Mouse (Mus musculus) limb, embryonic 15.5 days (tissue): Measurements from ENCODE around the gene Mtfr1l. TPM values are rescaled to one million over a fixed set of nuclear protein-coding genes. Genes with fewer than 3 reads are reported as not detected.
A peak's percentile ranks its signal among the peaks of the same experiment; 100 is the strongest.

ENCODE experiments used
- ATAC-seq: fragments of 200-750 bp; cut with Nextera tagmentation; 2 replicates; pipeline ENCODE4 v1.8.0; 2017; ENCODE audit warnings: low read depth, moderate TSS enrichment; ENCODE audit not compliant: insufficient number of reproducible peaks, low FRiP score, low TSS enrichment
- H3K27ac ChIP-seq: fragments of 300-500 bp; sonication (generic); 2 replicates; pipeline ENCODE4 v1.5.1; 2015; ENCODE audit warnings: moderate library complexity, mild to moderate bottlenecking, inconsistent platforms
- H3K27me3 ChIP-seq: fragments of 300-500 bp; sonication (generic); 2 replicates; pipeline ENCODE4 v1.6.1; 2015; ENCODE audit warnings: inconsistent platforms
- H3K36me3 ChIP-seq: fragments of 300-500 bp; sonication (generic); 2 replicates; pipeline ENCODE4 v1.6.1; 2015; ENCODE audit warnings: inconsistent platforms
- H3K4me1 ChIP-seq: fragments of 300-500 bp; sonication (generic); 2 replicates; pipeline ENCODE4 v1.6.1; 2015; ENCODE audit warnings: inconsistent platforms
- H3K4me2 ChIP-seq: fragments of 300-500 bp; sonication (generic); 2 replicates; pipeline ENCODE4 v1.6.1; 2015; ENCODE audit warnings: mild to moderate bottlenecking, inconsistent platforms
- H3K4me3 ChIP-seq: fragments of 300-500 bp; sonication (generic); 2 replicates; pipeline ENCODE4 v1.5.1; 2015; ENCODE audit warnings: mild to moderate bottlenecking, inconsistent platforms
- H3K9ac ChIP-seq: fragments of 300-500 bp; sonication (generic); 2 replicates; pipeline ENCODE4 v1.6.1; 2015; ENCODE audit warnings: inconsistent platforms
- H3K9me3 ChIP-seq: fragments of 300-500 bp; sonication (generic); 2 replicates; pipeline ENCODE4 v1.6.1; 2016; ENCODE audit warnings: inconsistent platforms
- WGBS: fragments of 180-500 bp; shearing (Covaris S2); methylation state at CpG from one replicate; pipeline ENCODE4 v1.1.7; 2015; 5-methylcytosine and 5-hydroxymethylcytosine counted together
- polyA plus RNA-seq: library from polyadenylated mRNA; unstranded; fragments of >200 nt; fragmentation: Nextera tagmentation; extraction: Ambion mirVana; gene quantifications from 2 replicates; pipeline ENCODE4 v1.2.1, GENCODE M21; 2015

The Mtfr1l gene
- polyA plus RNA-seq, 1 experiment from 2014 or later: 105 TPM

DNA sequence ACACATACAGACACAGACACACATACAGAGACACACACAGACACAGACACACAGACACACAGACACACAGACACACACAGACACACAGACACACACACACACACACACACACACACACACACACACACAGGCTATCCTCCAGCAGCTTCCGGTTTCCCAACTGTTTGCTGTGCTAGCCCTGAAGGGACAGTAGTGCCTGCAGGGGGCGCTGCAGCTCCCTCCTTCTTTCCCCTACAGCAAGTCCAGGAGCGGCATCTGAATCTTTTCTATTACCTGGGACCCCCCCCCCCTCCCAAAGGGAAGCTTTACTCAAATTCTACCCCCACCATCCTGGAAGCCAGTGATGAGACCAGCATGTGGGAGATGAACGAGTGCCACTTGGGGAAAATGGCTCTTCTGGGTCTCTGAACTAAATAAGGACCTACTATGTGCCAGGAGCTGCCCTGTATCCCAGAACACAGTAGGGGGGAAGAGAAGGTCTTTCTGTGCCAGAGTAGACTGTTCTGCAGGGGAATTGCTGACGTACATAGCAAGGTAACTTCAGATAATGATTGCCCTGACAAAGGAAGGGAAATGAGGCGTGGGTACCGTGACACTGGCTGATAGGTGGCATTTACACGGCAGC lies 20.9 kb upstream of the Mtfr1l start:
- no peak overlapping the region for H3K27ac ChIP-seq
- H3K27me3 ChIP-seq: no peaks in the 10 kb centered on the region
- H3K36me3 ChIP-seq: no peaks in the 10 kb centered on the region
- H3K4me1 ChIP-seq: peaks cover 23% of the 10 kb centered on the region
- ATAC-seq: no peak
- no peak overlapping the region for H3K4me3 ChIP-seq
- WGBS: 65% methylated on average over 8 of the region's 8 CpGs
- H3K9ac ChIP-seq: no peak overlapping the region
- no peaks in the 10 kb centered on the region for H3K9me3 ChIP-seq
- H3K4me2 ChIP-seq: no peak overlapping the region

DNA sequence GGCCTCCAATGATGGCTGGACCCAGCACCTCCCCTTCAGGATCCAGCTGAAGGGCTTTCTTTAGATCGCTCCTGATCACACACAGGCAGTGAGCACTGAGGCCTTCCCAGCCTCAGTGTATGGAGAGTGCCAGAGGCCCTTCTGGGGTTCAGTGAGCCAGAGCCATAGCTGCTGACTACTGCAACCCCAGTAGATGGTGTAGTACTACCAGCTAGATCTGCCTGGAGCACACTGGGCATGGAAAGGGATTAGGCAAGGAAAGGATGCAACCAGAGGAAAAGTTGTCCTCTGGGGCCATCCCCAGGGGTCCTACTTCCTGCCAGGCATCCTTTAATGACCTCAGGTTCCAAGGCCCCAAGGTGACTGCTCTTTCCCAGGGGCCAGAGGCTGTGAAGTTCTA lies 18.4 kb upstream of the Mtfr1l start:
- ATAC-seq: no peak
- Histone ChIP-seq H3K9me3 (peaks cover 6% of the 10 kb centered on the region; the same call in 1 of the 2 replicates), H3K4me3 (no peak overlapping the region), H3K4me1 (peaks cover 30% of the 10 kb centered on the region), H3K9ac (no peak overlapping the region), H3K4me2 (no peak overlapping the region), H3K27ac (no peak overlapping the region), H3K36me3 (peaks cover 19% of the 10 kb centered on the region), H3K27me3 (no peaks in the 10 kb centered on the region)
- WGBS: 80% methylated on average over 1 of the region's 1 CpGs

DNA sequence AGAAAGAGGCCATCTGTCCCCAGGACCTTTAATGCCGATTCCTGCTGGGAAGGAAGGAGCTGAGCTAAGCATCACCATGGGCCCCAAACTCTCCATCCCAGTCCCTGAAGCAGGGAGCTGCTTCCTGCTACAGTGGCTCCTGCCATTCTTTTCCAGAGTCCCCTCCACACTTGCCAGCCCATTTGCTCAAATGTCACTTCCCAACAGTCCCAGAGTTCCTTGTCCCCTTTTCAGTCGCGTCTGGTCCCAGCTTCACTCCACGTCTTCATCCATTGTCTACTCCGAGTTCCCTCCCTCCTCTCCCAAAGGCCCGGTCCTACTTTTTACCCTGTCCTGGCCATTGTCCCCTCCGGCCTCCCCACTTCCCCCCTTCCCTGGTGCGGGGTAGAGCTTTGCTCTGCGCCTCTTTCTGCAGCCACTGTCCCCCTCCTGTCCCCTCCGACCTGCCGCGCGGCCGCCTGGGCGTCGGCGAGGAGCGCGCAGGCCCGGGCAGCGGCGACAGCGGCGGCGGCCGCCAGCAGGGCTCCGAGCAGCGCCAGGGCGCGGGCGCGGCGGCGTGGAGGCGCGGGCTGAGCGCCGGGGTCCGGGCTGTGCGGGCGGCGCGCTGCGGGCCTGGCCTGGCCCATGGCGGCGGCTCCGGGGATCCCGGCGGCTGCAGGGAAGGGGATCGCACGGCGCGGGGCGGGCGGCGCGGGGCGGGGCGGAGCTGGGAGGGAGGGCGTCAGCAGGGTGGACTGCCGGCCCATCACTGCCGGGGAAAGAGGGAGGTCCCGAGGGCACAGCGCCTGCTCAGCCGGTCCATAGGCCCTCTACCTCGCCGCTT lies 16.5 kb upstream of the Mtfr1l start, which contains the start of gene Selenon:
Selenon (minus strand) TSS at position 673 of the 823 bp plus-strand sequence.
- peak; percentile 76 for ATAC-seq
- H3K4me1 ChIP-seq: peaks cover 34% of the 10 kb centered on the region
- WGBS: 1% methylated on average over 46 of the region's 67 CpGs
- peak within 1 kb of the TSS; percentile 98 for H3K9ac ChIP-seq
- H3K4me2 ChIP-seq: peak within 1 kb of the TSS; percentile 58
- H3K4me3 ChIP-seq: peak within 1 kb of the TSS; percentile 64
- peak within 1 kb of the TSS; percentile 83 for H3K27ac ChIP-seq
- no peaks in the 10 kb centered on the region for H3K27me3 ChIP-seq
- peaks cover 6% of the 10 kb centered on the region; the same call in 1 of the 2 replicates for H3K9me3 ChIP-seq
- H3K36me3 ChIP-seq: peaks cover 31% of the 10 kb centered on the region

- Histone ChIP-seq H3K27me3 (no peaks in the 10 kb centered on the region), H3K4me3 (no peak overlapping the region), H3K4me1 (peaks cover 34% of the 10 kb centered on the region), H3K36me3 (peaks cover 47% of the 10 kb centered on the region), H3K27ac (no peak overlapping the region), H3K9me3 (peaks cover 6% of the 10 kb centered on the region; the same call in 1 of the 2 replicates), H3K9ac (no peak overlapping the region), H3K4me2 (no peak overlapping the region)
- WGBS: 98% methylated on average over 8 of the region's 8 CpGs
- ATAC-seq: no peak
Measured at GRCm38 (mm10) chr4:134549899-134550298, 14.7 kb upstream of the Mtfr1l start.

DNA sequence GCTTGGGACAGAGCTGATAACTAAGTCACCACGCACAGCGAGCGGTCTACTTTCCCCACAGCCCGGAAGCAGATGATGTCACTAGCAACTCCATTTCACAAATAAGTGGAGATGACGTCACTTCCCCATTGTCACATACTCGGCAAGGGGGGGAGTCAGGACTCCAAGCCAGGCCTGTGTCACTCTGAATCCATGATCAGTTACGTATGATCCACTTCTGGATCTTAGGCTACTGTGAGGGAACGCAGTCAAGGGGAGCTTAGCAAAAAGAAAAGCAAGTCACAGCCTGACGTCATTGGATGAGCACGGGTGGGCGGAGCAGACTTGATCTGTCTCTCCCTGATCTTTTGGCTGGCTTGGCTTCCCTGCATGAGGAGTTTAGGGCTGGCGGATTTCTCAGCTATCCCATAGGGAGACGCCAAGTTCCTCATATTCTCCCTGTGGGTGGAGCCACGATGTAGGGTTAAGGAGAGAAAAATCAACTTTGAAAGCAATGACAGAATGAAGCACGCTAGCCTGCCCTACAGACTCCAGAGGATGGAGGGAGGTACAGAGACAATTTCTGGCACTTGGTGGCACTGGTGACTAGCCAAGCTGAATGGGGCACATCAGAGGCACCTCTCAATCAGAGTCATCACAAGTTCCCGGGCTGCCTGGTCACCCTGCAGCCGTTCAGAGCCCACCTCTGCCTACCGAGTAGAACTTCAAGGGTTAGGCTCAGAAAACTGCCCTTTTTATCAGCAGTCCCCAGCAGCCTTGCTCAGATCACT lies 13.2 kb upstream of the Mtfr1l start:
- H3K9me3 ChIP-seq: peaks cover 6% of the 10 kb centered on the region; the same call in 1 of the 2 replicates
- no peak for ATAC-seq
- H3K4me2 ChIP-seq: no peak overlapping the region
- H3K36me3 ChIP-seq: peaks cover 61% of the 10 kb centered on the region
- no peak overlapping the region for H3K4me3 ChIP-seq
- WGBS: 65% methylated on average over 18 of the region's 18 CpGs
- no peaks in the 10 kb centered on the region for H3K27me3 ChIP-seq
- peaks cover 34% of the 10 kb centered on the region for H3K4me1 ChIP-seq
- no peak overlapping the region for H3K9ac ChIP-seq
- no peak overlapping the region for H3K27ac ChIP-seq

GRCm38 (mm10) chr4:134546814-134547705 lies 11.9 kb upstream of the Mtfr1l start:
- H3K27me3 ChIP-seq: no peaks in the 10 kb centered on the region
- H3K4me1 ChIP-seq: peaks cover 30% of the 10 kb centered on the region
- H3K36me3 ChIP-seq: peaks cover 72% of the 10 kb centered on the region
- WGBS: 58% methylated on average over 9 of the region's 9 CpGs
- no peak for ATAC-seq
- no peak overlapping the region for H3K4me2 ChIP-seq
- H3K4me3 ChIP-seq: no peak overlapping the region
- H3K27ac ChIP-seq: no peak overlapping the region
- H3K9me3 ChIP-seq: peaks cover 6% of the 10 kb centered on the region; the same call in 1 of the 2 replicates
- no peak overlapping the region for H3K9ac ChIP-seq

DNA sequence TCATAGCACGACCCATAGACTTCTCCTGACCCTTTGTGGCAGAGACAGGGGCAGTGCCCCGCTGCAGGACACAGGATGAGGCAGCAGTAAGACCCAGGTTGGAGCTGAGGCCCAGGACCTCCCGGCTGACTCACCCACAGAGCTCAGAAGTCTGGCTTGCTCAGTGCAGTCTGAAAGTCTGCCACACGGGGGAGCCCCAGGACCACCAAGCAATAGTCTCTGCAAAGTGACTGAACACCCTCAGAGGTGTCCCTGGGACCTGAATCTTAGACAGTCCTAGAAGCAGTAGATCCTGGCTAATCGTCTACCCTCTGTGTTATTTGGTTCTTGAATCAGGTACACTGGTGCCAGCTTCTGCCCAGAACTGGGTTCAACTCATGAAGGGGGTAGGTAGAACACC lies 8.1 kb upstream of the Mtfr1l start:
- Histone ChIP-seq H3K9me3 (no peaks in the 10 kb centered on the region), H3K4me1 (peaks cover 13% of the 10 kb centered on the region), H3K27ac (no peak overlapping the region), H3K4me3 (no peak overlapping the region), H3K4me2 (no peak overlapping the region), H3K27me3 (no peaks in the 10 kb centered on the region), H3K9ac (no peak overlapping the region), H3K36me3 (peaks cover 89% of the 10 kb centered on the region)
- WGBS: 5% methylated on average over 5 of the region's 5 CpGs
- ATAC-seq: peak; percentile 41; the same call in 1 of the 2 replicates

GRCm38 (mm10) chr4:134542726-134543125 lies 7.5 kb upstream of the Mtfr1l start:
- ATAC-seq: no peak
- Histone ChIP-seq H3K4me1 (peaks cover 8% of the 10 kb centered on the region), H3K4me3 (no peak overlapping the region), H3K9me3 (no peaks in the 10 kb centered on the region), H3K36me3 (peaks cover 88% of the 10 kb centered on the region), H3K27ac (no peak overlapping the region), H3K27me3 (no peaks in the 10 kb centered on the region), H3K4me2 (no peak overlapping the region), H3K9ac (no peak overlapping the region)
- 90% methylated on average over 9 of the region's 9 CpGs for WGBS

DNA sequence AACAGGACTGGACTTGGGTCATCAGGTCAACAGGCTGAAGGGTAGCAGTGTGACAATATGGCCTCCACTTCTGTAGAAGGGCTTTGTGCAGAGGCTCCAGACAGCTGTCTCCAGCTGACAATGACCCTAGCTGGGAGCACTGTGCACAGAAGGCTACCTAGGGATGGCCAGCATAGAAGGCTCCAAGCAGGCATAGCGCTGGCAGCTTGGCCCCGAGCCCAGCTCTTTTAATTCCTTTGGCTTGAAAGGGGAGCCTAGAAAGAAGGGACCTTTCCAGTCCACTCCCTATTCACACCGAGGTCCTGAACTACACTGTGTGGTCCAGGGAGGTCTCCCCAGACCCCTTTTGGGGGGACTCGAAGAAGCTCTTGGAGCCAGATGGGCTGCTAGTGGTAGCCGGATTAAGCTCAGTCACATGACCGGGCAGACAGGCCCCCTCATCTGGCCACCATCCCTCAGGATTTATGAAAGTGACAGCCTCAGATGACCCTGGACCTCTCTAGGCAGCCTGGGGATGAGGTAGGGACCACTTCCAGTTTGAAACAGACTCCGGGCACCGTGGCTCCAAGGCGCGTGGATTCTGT lies 3.9 kb upstream of the Mtfr1l start:
- Histone ChIP-seq H3K4me1 (peaks cover 10% of the 10 kb centered on the region), H3K9ac (no peak overlapping the region), H3K27me3 (no peaks in the 10 kb centered on the region), H3K27ac (no peak overlapping the region), H3K4me2 (no peak overlapping the region), H3K4me3 (no peak overlapping the region), H3K9me3 (no peaks in the 10 kb centered on the region), H3K36me3 (peaks cover 56% of the 10 kb centered on the region)
- 80% methylated on average over 10 of the region's 10 CpGs for WGBS
- ATAC-seq: no peak

DNA sequence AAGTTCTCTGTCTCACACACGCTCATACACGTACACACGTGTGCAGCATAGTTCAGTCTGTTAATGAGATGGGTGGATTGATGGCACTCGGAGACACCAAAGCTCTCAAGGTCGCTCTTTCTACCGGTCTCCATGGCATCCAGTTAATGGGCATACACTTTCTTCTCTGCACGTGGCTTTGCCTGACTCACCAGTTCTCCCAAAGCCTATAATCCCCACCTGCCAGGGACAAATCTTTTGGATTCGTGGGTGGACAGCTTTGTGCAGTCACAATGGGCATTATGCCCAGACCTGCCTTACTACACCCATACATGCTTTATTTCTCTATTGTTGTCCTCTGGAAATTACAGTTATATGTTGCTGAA lies 582 bp upstream of the Mtfr1l start:
- WGBS: 9% methylated on average over 8 of the region's 8 CpGs
- no peak for ATAC-seq

More for the DNA sequence above, 582 bp upstream of the Mtfr1l start:
- Histone ChIP-seq H3K9ac (peak overlapping the region; percentile 39), H3K27ac (peak overlapping the region; percentile 91), H3K4me2 (peak overlapping the region; percentile 90), H3K4me3 (peak overlapping the region; percentile 98), H3K27me3 (no peaks in the 10 kb centered on the region), H3K4me1 (peaks cover 30% of the 10 kb centered on the region), H3K9me3 (no peaks in the 10 kb centered on the region), H3K36me3 (peaks cover 37% of the 10 kb centered on the region)
